Mouse (Mus musculus) intestine, postnatal 0 days (tissue): ENCODE data around the gene Bmp2k. TPM values are rescaled to one million over a fixed set of nuclear protein-coding genes. Genes with fewer than 3 reads are reported as not detected.

Experiments used
- ATAC-seq: fragments of 200-750 bp; cut with Nextera tagmentation; 2 replicates; pipeline ENCODE4 v1.8.0; 2017; ENCODE audit warnings: mild to moderate bottlenecking, moderate TSS enrichment, moderate library complexity
- H3K27ac ChIP-seq: fragments of 300-500 bp; sonication (generic); 2 replicates; pipeline ENCODE4 v1.5.1; 2014; ENCODE audit warnings: mild to moderate bottlenecking, low read depth, low read length, moderate library complexity
- H3K27me3 ChIP-seq: fragments of 300-500 bp; sonication (generic); replicated peaks from 2 replicates; pipeline ENCODE4 v1.6.1; 2014; ENCODE audit warnings: low read length, mixed read lengths; ENCODE audit not compliant: control insufficient read depth, insufficient read depth
- H3K36me3 ChIP-seq: fragments of 300-500 bp; sonication (generic); 2 replicates; pipeline ENCODE4 v1.6.1; 2014; ENCODE audit warnings: mild to moderate bottlenecking, moderate library complexity; ENCODE audit not compliant: control insufficient read depth, insufficient read depth
- H3K4me1 ChIP-seq: fragments of 300-500 bp; sonication (generic); replicated peaks from 2 replicates; pipeline ENCODE4 v1.6.1; 2014; ENCODE audit warnings: antibody characterized with exemption, low read length, mixed read lengths; ENCODE audit not compliant: control insufficient read depth, insufficient read depth
- H3K4me2 ChIP-seq: fragments of 300-500 bp; sonication (generic); replicated peaks from 2 replicates; pipeline ENCODE4 v1.6.1; 2014; ENCODE audit warnings: low read depth, mild to moderate bottlenecking, moderate library complexity
- H3K4me3 ChIP-seq: fragments of 300-500 bp; sonication (generic); 2 replicates; pipeline ENCODE4 v1.5.1; 2014; ENCODE audit warnings: low read depth, low read length
- H3K9ac ChIP-seq: fragments of 300-500 bp; sonication (generic); 2 replicates; pipeline ENCODE4 v1.6.1; 2014; ENCODE audit warnings: mild to moderate bottlenecking, low read depth, low read length
- H3K9me3 ChIP-seq: fragments of 300-500 bp; sonication (generic); 2 replicates; pipeline ENCODE4 v1.6.1; 2016; ENCODE audit warnings: mixed run types; ENCODE audit not compliant: control insufficient read depth
- CTCF ChIP-seq: sonication (generic); IDR thresholded peaks from 2 replicates; pipeline ENCODE4 v1.5.1; 2016; ENCODE audit warnings: low read depth, mild to moderate bottlenecking, control low read depth, antibody characterized with exemption, moderate library complexity
- WGBS: fragments of 180-500 bp; shearing (Covaris S2); extraction: QIAGEN DNeasy Blood & Tissue Kit; methylation state at CpG from one replicate; pipeline ENCODE4 v1.1.7; 2014; 5-methylcytosine and 5-hydroxymethylcytosine counted together
- polyA plus RNA-seq: library from polyadenylated mRNA; unstranded; fragments of >200 nt; fragmentation: Nextera tagmentation; extraction: Ambion mirVana; gene quantifications from 2 replicates; pipeline ENCODE4 v1.2.1, GENCODE M21; 2015

Gene Bmp2k
- polyA plus RNA-seq, 1 experiment from 2014 or later = 21.2 TPM

GRCm38 (mm10) chr5:96976150-96976549, 21.3 kb upstream of the Bmp2k start:
- Histone ChIP-seq H3K9ac (no peak overlapping the region), H3K36me3 (no peaks in the 10 kb centered on the region), H3K4me3 (no peak overlapping the region), H3K27me3 (no peaks in the 10 kb centered on the region), H3K9me3 (no peaks in the 10 kb centered on the region), H3K4me2 (no peak overlapping the region), H3K27ac (no peak overlapping the region), H3K4me1 (no peaks in the 10 kb centered on the region)
- no peak for ATAC-seq
- TF ChIP-seq CTCF = no peak
- WGBS = 76% methylated on average over 3 of the region's 3 CpGs

- Histone ChIP-seq H3K9me3 (no peaks in the 10 kb centered on the region), H3K27ac (no peak overlapping the region), H3K4me2 (no peak overlapping the region), H3K27me3 (no peaks in the 10 kb centered on the region), H3K9ac (no peak overlapping the region), H3K4me1 (0 out of 2 replicates have a peak, but pooled peaks cover 7% of the 10 kb centered on the region), H3K4me3 (no peak overlapping the region), H3K36me3 (no peaks in the 10 kb centered on the region)
- no peak for ATAC-seq
- no peak for TF ChIP-seq CTCF
- 45% methylated on average over 13 of the region's 13 CpGs for WGBS
Measured at GRCm38 (mm10) chr5:96979296-96980007, 18.0 kb upstream of the Bmp2k start.

GRCm38 (mm10) chr5:96980008-96980634, 17.4 kb upstream of the Bmp2k start:
- no peak for ATAC-seq
- Histone ChIP-seq H3K4me2 (no peak overlapping the region), H3K36me3 (no peaks in the 10 kb centered on the region), H3K4me1 (0 out of 2 replicates have a peak, but pooled peaks cover 7% of the 10 kb centered on the region), H3K9ac (no peak overlapping the region), H3K9me3 (no peaks in the 10 kb centered on the region), H3K27me3 (no peaks in the 10 kb centered on the region), H3K4me3 (no peak overlapping the region), H3K27ac (no peak overlapping the region)
- 44% methylated on average over 15 of the region's 15 CpGs for WGBS
- no peak for TF ChIP-seq CTCF

- Histone ChIP-seq H3K36me3 (no peaks in the 10 kb centered on the region), H3K27me3 (no peaks in the 10 kb centered on the region), H3K4me3 (no peak overlapping the region), H3K27ac (no peak overlapping the region), H3K9me3 (no peaks in the 10 kb centered on the region), H3K4me2 (no peak overlapping the region), H3K9ac (no peak overlapping the region), H3K4me1 (0 out of 2 replicates have a peak, but pooled peaks cover 7% of the 10 kb centered on the region)
- 24% methylated on average over 3 of the region's 3 CpGs for WGBS
- ATAC-seq = peak; percentile 73
- TF ChIP-seq CTCF = no peak
Measured at GRCm38 (mm10) chr5:96981987-96982386, 15.5 kb upstream of the Bmp2k start.

GRCm38 (mm10) chr5:96983142-96983541, 14.3 kb upstream of the Bmp2k start:
- H3K27me3 ChIP-seq = no peaks in the 10 kb centered on the region
- WGBS = 48% methylated on average over 7 of the region's 7 CpGs
- ATAC-seq = no peak
- H3K4me2 ChIP-seq = peak overlapping the region; percentile 32
- H3K27ac ChIP-seq = no peak overlapping the region
- no peaks in the 10 kb centered on the region for H3K36me3 ChIP-seq
- H3K4me3 ChIP-seq = no peak overlapping the region
- H3K9ac ChIP-seq = no peak overlapping the region
- no peaks in the 10 kb centered on the region for H3K9me3 ChIP-seq
- 0 out of 2 replicates have a peak, but pooled peaks cover 7% of the 10 kb centered on the region for H3K4me1 ChIP-seq
- TF ChIP-seq CTCF = no peak

- H3K27ac ChIP-seq = no peak overlapping the region
- no peak overlapping the region for H3K4me3 ChIP-seq
- no peaks in the 10 kb centered on the region for H3K36me3 ChIP-seq
- 0 out of 2 replicates have a peak, but pooled peaks cover 7% of the 10 kb centered on the region for H3K4me1 ChIP-seq
- H3K27me3 ChIP-seq = no peaks in the 10 kb centered on the region
- H3K9me3 ChIP-seq = no peaks in the 10 kb centered on the region
- 82% methylated on average over 3 of the region's 3 CpGs for WGBS
- TF ChIP-seq CTCF = no peak
- no peak overlapping the region for H3K9ac ChIP-seq
- H3K4me2 ChIP-seq = no peak overlapping the region
- ATAC-seq = no peak
Measured at GRCm38 (mm10) chr5:96986850-96987249, 10.6 kb upstream of the Bmp2k start.
